Mouse (Mus musculus) gastrocnemius, adult 8-10 months (tissue): ENCODE data around the gene Ppp1r13b. TPM values are rescaled to one million over a fixed set of nuclear protein-coding genes. Genes with fewer than 3 reads are reported as not detected.
A peak's percentile ranks its signal among the peaks of the same experiment; 100 is the strongest.
"Not testable (repeated sequence)": the region's sequence is repeated elsewhere in the genome, so short reads cannot be mapped to it uniquely, and the experiment has no call there.

Experiments used
- DNase-seq, 2 experiments: peaks; one replicate each; pipeline ENCODE4 v3.0.0; 2022; ENCODE audit warnings: low spot score in 2 of 2
- total RNA-seq, 4 experiments: library from RNA; stranded (reverse); gene quantifications; 2 replicates each; pipeline ENCODE4 v1.2.4; 2022

Ppp1r13b gene
- total RNA-seq, result 1 to 10 TPM; 4.1 to 8.0 (median 6.0) TPM

DNA sequence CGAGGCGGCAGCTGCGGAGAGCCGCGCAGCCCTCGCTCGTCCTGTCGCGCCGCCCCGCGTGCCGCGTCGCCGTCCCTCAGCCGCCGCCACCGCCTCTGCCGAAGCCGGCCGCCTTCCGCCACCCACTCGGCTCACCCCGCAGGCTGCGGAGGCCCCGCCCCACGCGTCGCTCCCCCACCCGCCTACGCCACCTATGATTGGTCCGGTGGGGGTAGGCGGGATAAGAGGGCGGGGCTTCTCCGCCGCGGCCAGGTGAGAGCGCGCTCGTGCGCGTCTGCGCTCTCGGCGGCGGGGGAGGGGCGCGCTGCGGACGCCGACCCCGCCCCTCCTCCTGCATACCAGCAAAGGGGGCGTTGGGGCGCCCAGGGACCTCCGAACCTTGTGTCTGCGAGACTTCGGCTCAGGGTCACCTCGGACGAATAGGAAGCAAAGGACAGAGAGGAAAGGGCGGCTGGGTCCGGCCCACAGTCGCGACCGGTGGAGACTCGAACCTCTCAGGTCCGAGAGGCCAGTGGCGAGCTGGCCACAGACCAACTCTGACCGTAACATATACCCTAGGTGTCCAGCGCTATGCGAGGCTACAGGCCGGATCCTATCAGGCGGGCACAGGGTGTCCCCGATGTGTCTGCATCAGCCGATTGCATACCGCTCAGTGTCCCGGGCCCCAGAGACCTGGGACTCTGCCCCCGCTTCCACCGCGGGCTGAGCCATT is at the start of gene Ppp1r13b:
Ppp1r13b (minus strand) TSS at position 141 of the 712 bp plus-strand sequence.
- DNase-seq, result peak; percentile 78 to 84

DNA sequence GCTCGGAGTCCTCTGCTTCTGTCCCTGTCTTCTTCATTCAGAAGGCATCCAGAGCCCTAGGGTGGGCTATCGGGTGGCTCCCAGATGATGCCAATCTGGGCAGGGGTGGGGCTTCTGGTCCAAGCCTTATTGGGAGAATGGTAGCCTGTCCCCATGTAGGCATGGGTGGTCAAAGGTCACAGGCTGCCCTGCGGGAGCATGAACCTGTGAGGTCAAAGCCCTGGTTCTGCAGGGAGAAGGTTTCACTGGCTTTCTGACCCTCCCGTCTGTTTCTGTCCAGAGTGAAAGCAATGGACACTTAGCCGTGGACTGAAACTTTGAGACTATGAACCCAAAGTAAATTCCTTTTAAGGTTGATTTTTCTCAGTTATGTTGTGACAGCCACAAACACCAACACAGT is 48.3 kb upstream of the Ppp1r13b start:
- DNase-seq, result no peak

DNA sequence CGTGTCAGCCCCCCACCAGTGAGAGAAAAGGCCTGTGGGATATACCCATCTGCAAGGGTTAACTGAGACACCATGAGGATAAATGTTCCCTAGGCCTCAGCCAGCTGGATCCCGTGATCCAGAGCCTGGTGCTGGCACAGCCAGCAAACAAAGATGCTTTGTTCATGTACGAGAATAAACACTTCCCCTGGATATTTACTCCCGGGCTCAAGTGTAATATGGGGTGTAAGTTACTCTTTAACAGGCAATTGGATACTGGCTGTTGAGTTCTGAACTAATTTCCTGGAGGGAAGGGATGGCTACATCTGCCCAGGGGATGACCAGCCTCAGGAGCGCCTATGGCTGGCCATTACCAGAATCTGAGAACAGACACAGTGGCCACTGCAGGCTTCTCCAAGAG is 43.8 kb upstream of the Ppp1r13b start:
- no peak for DNase-seq

DNA sequence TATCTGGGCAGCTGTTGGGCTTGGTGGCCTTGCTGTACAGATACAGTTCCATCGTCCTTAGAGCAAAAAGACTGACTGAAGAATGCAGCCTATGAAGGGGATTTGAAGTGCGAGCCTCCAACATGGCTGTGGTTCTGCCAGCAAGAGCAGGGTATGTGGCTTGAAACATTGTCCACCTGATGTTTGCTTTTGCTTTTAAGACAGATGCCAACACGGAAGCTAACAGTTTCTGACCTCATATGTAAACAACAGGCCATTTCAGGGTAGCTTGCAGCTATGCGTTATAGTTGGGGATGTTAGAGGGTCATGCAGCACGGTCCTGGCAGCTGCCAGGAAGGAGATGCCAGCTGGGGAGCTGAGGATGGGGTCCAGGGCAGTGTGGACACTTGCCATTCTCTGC is 42.6 kb upstream of the Ppp1r13b start:
- DNase-seq, result no peak

DNA sequence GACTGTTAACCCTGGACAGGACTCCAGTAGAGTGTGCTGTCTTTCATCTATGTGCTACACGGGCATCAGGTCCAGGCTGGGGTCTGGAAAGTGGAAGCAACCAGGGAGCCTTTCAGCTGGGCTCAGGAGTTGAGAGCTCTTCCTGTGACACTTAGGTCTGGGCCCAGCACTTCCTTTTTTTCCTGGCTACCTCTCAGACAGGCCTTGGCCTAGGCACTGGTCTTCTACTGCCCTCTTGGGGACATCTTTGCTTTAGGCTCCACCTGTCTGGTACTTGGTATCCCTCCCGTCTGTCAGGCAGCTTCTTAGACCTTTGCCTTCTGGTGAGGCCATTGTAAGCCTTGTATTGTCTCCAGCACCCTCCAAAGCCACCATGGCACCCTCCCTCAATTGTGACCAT is 38.8 kb upstream of the Ppp1r13b start:
- DNase-seq, result peak in 1 of 2 experiments; percentile 14

DNA sequence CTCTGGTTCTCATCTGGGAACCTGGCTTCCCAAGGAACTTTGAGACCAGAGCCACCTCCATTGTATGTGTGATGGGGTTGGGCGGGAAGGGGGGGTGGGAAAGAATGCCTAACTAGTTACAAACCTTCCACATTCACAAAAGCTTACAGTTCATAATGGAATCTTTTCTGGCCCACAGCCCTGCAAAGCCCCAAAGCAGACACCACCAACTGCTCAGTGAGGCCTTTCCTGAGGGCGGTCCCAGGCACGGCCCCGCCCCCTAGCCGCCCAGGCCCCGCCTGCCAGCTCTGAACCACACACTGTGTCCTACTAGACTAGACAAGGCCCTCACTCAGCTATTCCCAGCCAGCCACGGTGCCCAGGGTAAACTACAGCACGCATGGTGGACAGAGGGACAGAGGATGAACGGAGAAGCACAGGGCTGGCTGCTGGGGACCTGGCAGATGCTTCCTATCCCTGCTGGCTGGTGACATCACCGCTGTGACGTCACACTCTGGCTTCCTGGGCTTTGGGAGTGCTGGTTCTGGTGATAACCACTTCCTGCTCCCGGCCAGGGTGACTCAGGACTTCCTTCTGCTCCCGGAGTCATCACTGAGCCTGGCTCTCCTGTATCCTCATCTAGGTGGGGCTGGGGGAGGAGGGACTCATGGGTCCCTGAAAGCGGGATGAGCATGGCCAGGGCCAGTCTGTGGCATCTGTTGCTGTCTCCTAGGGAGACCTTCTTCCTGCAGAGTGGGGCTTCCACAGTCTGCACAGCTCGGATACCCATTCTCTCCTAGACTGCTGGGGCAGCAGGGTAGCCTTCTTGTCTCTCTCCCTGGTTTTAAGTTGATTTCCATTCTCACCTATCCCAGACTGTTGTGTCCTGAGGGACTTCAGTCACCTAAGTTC is 38.1 kb upstream of the Ppp1r13b start:
- not testable (repeated sequence) for DNase-seq

DNA sequence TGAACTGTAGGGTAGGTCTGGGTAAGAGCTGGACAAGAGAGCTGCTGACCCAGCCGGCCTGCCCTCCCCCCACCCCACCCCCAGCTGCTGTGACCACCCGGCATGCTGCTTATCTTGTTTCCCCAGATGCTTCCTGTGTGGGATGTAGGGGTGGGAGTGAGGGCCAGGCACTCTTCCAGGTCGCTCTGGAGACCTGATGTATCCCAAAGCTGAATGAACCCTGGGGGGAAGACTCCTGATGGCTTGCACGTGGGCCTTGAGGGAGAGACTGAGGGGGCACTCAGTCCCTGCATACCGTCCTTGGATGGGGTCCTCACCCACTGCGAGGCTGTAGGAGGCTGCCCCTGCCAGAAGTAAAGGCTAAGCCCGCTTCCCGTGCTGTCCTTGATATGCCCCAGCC is 37.2 kb upstream of the Ppp1r13b start:
- no peak for DNase-seq

DNA sequence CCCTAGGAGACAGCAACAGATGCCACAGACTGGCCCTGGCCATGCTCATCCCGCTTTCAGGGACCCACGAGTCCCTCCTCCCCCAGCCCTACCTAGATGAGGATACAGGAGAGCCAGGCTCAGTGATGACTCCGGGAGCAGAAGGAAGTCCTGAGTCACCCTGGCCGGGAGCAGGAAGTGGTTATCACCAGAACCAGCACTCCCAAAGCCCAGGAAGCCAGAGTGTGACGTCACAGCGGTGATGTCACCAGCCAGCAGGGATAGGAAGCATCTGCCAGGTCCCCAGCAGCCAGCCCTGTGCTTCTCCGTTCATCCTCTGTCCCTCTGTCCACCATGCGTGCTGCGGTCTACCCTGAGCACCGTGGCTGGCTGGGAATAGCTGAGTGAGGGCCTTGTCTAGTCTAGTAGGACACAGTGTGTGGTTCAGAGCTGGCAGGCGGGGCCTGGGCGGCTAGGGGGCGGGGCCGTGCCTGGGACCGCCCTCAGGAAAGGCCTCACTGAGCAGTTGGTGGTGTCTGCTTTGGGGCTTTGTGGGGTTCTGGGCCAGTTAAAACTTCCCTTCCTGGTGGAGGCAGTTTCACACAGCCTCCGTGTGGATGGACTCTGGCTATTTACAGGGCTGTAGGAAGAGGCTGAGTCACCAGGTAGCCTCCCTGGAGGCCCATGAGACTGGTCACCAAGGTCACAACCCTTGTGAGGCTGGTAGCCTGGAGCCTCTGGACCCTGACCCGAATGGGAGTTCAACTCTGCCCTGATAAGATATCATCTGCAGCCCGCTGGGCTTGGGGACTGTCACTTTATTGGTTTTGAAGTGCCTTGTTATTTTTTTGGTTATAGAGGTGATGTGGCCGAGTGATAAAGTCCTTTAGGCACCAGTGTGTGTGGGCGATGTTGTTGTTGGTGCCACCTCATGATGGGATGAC is 36.4 kb upstream of the Ppp1r13b start:
- not testable (repeated sequence) for DNase-seq

DNA sequence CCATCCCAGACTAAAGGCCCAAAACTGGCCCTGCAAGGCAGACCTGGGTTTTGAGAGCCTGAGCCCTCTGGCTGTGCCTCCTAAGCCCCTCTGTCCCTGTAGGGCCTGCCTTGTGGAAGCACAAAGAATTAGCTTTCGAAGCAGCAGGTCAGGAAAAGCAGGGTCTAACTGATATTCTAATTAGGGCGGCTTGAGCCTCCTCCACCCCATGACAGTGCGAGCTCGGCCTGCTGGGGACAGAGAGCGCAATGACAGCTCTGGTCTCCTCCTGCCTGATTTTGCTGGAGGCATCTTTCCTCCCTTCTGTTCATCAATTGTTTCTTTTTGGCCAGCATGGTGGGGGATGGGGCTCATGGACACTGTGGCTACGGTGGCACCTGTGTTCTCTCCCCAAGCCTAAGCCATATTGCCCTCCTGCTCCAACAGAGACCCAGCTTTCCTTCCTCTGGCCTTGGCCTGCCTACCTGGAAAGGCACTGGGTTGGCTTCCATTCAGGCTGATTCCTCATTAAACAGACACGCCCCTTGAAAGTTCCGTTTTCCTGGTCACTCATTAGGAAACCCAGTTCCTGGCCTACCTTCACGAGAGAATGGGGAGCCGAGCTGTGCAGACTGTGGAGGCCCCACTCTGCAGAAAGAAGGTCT is 35.6 kb upstream of the Ppp1r13b start:
- DNase-seq, result no peak

DNA sequence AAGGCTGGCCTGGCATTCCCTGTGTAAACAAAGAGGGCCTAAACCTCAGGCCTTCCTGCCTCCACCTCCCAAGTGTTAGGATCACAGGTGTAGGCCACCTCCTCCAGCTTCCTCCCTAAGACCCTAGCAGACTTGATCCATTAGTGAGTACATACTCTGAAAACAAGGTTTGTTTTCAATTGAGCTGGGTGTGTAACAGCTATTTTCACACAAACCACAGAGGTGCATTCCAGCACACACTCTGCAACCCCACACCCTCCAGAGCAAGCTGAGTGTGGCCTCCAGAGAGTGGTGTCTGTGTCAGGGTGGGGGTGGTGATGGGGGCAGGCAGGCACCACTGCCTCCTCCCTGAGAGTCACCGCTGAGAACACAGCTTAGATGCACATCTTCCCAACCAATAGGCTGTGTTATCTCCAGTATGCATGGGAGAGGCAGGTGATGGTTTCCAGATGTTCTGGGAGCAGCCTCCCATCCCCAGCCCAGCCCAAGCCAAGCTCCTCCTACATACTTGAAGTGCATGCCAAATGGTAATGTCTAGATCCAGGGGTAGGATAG is 30.8 kb upstream of the Ppp1r13b start:
- DNase-seq, result no peak

DNA sequence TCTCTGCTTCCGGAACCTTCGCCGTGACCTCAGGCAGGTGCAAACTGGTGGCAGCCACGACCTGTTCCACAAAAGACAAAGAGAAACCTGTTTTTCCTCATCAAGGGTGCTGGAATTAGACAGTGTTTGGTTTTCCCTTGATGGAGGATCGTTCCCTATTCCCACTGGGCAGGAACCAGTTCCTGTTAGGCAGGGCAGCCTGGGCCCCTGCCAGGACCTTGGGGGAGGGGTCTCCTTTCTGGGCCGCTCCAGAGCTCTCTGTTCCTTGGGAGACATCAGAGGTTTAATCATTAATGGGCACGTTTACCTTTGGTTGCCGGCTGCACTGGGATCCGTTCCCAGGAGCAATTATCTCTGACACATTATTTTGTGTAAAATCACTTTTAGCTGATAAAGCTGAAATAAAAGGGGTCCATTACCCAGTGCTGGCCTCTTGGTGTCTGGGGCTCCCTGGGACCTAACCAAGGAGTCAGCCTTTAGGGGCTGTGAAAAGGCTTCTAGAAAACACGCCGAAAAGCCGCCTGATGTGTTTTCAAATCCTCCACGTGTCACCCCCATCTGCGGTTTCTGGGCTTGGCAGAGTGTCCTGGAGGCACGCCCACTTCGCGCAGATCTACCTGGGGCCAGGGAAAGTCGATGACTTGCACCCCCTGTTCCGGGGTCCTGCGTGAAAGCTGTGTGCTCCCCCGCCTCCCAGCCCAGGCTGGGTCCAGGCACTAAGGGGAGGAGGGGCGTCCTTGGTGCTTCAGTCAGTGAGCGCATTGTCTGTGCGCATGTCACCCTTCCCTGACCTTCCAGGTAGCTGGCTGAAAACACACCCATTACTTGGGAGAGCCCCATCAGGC is 29.0 kb upstream of the Ppp1r13b start:
- no peak for DNase-seq

DNA sequence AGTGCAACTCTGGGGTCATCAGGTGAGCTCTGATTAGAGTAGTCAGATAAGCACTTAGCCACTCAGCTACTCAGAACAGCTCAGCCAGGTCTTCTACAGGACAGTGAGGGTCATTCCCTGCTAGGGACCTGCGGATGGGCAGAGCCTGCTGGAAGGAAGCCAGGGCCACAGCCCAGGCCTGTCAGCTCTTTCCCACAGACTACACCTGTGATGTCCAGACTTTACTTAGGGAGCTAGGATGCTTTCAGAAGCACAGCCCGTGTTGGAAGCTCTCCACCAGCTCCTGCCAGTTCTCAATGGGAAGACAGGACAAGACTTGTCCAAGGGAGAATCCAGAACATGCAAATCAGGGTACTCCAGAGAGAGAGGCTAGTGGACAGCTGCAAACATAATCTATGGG is 26.1 kb upstream of the Ppp1r13b start:
- no peak for DNase-seq

DNA sequence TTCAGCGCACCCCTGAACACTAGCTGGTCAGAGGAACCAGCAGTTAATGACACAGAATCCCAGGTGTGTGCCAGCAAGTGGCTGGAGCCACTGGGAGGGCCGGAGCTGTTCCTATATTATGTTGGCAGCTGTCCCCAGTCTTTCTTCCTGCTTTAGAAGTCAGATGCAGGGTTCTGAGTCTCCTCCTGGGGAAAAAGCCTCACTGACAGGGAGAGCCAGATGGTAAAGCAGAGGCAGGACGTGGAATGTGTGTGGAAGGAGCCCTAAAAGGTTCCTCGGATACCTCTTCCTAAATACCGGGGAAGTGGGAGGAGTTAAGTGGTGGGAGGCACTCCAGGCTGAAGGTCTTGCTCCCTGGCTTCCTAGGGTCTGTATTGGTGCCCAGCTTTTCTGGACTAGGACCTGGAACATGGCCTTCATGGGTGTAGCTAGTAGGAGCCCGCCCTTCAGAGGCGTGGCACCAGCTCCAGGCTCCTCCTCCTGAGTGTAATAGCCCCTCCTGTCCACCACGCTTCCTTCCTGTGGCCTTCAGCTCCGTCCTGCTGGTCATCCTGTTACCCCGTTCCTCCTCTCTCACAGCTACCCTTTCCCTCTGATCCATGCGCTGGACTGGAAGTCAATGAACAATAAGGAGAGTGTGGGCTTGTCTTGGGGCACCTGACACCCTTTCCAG is 25.3 kb upstream of the Ppp1r13b start:
- DNase-seq, result peak; percentile 18 to 37

DNA sequence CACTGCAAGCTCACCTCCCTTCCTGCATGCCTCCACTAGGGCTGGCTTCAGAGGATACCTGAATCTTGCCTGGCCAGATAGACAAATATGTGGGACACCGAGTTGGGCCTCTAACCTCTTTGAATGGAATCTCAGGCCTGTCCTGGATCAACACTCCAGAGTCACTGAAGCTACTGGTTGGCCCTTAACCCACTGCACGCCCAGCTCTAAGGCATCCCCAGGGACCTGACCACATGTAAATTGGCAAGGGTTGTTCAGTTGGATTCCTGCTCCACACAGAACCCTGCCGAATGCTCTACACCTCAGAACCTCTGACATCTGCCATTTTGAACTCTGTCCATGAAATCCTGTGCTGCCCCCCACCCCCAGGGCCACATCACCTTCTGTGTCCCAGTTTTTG is 24.6 kb upstream of the Ppp1r13b start:
- DNase-seq, result no peak

DNA sequence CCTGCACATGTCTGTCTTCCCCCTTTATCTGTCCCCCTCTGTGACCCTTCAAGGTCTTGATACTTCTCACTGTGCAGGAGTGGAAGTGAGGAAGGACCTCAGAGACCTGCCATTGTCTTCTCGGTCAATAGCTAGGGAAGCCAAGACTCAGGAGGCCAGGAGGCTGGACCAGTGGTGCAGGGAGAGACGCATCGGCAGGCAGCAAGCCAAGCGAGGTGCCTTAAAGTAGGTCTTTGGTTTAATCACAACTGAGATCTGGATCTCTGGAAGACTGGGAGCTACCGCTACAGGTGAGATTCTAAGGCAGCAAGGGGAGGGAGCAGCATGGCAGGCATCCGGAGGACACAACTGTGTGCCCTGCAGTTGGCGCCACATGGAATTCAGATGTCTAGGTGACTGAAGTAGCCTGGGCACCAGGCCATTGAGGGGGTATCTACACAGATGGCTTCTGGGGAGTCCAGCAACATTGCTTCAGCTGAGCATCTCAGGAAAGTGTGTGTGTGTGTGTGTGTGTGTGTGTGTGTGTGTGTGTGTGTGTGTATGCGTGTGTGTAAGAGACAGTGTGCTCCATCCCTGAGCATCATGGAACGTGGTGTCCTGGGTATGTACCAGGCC is 23.6 kb upstream of the Ppp1r13b start:
- no peak for DNase-seq

DNA sequence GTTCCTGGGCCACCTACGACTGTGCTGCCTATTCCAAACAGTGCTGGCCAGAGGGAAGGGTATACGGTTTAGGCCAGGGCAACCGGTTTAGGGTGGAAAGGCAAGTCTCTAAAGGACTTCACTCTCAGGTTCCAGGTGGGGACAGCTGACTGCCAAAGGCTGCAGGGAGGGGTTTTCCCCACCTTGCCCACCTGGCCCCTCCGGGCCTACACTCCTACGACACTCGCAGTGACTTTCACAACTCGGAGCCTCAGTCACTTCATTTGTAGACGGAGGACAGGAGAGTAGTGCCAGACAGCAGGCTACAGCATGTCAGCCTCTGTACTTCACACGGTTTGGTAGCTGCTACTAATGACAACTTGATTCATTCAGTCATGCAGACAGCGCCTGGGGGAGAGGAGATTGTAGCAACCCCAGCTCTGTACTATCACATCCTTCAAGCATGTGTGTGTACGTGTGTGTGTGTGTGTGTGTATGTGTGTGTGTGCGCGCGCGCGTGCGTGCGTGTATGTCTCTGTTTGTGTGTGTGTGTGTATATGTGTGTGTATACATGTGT is 20.6 kb upstream of the Ppp1r13b start:
- DNase-seq, result no peak

DNA sequence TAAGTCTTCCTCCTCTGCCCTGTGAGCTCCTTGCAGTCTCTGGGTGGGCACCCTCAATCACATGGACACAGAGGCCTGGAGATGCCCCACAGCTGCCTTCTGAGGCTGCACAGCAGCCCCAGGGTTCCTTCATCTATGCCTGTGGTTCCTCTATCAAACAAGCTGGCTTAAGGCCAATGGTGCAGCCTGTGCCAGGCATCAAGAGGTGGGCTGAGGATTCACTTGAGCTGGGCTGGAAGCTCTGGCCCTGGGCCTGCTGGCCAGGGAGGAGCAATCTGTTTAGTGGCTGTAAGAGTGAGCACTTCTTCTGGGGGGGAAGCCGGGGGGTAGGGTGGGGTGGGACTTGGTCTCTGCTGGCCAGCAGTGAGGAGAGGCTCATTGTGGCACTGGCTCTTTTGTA is 19.4 kb upstream of the Ppp1r13b start:
- DNase-seq, result no peak

DNA sequence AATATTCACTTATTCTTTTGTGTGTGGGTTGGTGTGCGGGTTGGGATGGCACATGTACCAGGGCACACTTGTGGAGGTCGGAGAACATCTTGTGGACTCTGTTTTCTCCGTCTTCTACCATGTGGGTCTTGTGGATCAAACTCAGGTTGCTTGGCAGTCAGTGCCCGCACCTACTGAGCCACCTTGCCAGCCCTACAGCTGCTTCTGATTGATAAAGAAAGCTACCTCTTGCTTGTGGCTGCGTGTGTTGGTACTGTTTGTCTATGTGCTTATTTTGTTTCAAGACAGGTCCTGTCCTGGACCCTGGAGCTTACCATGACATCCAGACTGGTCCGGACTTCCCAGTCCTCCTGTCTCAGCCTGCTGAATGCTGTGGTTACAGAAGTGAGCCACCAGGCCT is 15.2 kb upstream of the Ppp1r13b start:
- no peak for DNase-seq

DNA sequence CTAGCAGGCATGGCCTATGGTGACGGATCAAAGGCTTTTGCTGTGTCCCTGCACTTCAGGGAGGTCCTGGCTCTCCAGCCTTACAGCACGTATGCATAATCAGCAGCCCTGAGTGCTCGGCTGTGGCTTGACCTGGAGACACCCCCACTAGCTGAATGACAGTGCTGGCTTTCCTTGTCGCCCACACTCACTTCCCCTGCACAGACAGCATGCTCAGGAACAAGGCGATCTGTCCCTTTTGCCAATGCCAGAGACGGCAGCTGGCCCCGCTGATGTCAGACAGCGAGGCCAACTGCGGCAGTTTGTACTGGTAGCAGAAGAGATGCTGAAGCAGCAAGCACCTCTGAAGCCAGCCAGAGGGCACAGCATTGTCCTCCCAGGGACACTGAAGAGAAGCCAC is 12.1 kb upstream of the Ppp1r13b start:
- DNase-seq, result no peak
